Mouse (Mus musculus) testis, postnatal 10 days (tissue): ENCODE measurements around the gene H2al1k.
"Not testable (repeated sequence)": the region's sequence is repeated elsewhere in the genome, so short reads cannot be mapped to it uniquely, and the experiment has no call there.

Source experiments
- DNase-seq: peaks from one replicate; pipeline ENCODE4 v3.0.0; 2021; ENCODE audit warnings: low spot score

Gene H2al1k

DNA sequence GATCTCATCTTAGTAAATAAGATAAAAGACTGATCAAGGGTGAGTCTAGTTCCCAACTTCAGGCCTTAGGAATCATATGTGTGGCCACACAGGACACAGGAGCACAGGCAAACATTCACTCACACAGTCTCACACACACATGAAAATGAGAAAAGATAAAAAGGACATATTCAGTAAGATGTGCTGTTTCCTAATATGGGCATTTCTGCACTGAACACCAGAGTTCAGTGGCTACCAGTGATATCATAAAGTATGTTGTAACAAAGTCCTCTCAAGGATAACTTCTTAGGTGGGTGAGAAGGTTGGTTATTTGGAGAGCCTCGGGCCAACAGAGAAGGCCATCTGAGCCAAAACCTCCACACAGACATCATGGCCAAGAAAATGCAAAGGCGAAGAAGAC is at the start of gene H2al1k:
TSS of gene H2al1k (plus strand) at position 301 of the 400 bp plus-strand sequence.
- DNase-seq = not testable (repeated sequence)

DNA sequence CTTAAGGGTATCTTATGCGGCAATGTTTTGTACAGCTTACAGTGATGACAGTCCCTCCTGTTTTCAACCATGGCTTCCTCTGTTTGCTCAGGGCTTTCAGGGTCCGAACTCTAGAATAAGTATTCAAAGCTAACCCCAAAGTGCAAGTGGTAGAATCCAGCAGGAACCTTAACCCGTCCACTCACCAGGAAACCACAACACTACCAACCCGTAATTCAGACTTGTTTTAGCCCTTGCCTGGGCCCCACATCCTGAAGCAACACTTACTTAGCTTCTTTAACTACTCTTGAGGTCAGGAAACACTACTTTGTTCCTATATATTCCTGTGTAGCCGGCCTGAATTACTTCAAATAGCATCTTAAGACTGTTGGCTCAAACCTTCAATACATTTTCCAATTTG is 47.6 kb upstream of the H2al1k start:
- DNase-seq = no peak

DNA sequence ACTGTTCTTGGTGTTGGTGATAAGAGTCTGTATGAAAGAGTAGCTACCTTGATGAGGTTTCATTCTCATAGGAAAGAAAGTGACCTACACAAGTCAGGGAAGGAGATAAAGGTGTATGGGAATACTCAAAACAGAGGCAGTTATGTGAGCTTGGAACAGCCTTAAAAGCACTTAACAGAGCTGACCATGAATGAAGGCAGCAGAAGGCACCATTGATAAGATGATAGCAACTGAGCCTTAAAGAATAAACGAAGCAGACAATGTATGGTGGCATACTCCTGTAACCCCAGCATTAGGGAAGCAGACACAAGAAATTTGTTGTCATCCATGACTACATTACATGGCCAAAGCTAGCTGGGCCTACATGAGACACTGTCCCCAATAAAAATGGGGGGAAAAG is 47.0 kb upstream of the H2al1k start:
- no peak for DNase-seq

DNA sequence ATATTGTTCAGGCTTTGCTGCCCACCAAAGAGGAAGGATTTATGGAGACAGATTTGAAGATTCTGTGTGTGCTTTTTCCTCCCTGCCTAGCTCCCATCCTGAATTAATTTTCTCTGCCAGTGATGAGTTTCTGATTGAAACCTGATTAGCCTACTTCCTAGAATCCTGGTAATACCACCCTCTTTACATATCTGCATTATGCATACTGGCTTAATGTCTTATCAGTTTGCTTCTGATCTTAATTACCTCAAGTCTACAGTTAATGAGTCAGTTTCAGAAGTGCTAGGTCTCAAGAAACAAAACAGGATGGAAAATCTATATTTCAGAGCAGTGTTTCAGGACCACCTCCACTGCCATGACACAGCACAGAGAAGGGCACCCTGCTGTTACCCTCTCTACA is 34.0 kb upstream of the H2al1k start:
- DNase-seq = not testable (repeated sequence)

DNA sequence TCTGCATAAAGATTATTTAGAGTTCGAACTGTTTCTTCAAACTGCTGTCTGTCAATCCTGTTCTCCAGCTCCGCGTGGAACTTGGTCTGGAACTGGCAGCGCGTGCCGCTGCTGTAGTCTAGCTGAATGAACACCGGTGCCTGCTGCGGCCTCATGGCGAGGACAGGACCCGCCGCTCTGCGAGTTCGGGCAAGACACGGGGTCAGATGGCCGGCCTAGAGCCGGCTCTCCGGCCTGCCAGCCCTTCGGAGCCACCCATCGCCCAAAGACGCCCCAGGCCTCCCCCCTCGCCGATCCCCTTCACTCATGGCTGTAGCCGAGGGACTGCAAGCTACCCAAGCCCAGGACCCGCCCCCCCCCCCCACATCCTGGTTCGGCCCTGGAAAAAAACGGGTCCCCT is 22.5 kb upstream of the H2al1k start:
- DNase-seq = not testable (repeated sequence)

DNA sequence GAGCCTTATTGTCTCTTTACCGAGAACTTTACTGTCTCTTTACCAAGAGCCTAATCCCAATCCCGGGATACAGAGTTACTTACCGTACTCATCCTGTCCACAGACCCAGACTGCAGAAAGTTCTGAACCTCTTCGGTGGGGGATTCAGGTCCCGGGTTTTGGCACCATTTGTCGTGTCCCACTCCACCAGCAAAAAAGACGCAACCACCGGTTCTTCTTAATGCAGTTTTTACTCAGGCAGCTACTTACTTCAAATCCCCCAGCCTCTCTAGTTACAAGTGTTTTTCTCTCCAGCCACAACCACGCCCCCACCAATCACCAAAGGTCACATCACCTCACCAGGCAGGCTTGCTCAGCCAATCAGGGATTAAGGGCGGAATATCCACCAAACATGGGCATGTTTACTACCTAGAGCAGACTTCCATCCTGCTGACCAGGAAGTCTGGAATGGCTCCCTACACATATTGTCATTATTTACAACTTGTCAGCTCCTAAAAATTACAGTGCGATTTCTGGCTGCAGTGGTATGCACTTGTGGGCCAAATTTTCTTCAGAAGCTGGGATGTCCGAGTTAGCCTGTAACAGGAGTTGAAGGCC is 18.0 kb upstream of the H2al1k start:
- DNase-seq = not testable (repeated sequence)

DNA sequence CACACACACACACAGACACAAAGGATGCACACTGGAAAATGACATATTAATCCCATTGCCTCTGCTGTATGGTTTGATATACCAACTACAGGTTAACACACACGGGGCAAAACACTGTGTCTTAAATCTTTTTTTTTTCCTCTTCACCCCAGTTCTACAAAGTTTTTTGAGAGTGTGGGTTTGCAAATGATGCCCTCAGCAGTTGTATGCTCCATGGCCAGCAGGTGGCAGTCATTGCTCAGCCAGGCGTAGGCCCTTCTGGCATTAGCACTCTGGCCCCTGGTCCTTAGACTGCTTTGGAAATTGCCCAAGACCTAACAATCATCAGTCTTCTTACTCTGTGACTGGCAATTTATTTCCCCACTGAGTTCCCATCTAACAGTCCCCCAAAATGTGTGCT is 17.4 kb upstream of the H2al1k start:
- peak; percentile 64 for DNase-seq

DNA sequence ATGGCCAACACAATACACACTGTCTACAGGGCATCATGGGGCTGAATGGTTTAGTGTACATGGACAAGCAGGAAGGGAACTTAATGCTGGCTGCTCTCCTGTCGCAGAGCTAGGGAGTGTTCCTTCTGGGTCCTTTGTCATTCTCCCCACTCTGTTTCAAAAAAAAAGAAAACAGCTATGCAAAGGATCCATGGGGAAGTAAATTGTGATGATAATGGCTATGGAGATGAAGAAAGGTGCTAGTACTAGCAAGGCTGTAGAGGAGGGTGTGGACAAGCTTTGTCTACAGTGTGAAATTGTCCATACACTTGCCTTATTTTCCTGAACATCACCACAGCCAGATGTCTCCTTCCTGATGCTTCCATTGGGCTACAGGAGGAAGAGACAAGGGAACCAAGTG is 15.4 kb upstream of the H2al1k start:
- DNase-seq = not testable (repeated sequence)

DNA sequence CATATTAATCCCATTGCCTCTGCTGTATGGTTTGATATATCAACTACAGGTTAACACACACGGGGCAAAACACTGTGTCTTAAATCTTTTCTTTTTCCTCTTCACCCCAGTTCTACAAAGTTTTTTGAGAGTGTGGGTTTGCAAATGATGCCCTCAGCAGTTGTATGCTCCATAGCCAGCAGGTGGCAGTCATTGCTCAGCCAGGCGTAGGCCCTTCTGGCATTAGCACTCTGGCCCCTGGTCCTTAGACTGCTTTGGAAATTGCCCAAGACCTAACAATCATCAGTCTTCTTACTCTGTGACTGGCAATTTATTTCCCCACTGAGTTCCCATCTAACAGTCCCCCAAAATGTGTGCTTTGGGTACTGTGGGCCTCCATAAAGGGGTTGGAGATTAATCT is 23.6 kb downstream of the H2al1k start:
- DNase-seq = peak; percentile 54

DNA sequence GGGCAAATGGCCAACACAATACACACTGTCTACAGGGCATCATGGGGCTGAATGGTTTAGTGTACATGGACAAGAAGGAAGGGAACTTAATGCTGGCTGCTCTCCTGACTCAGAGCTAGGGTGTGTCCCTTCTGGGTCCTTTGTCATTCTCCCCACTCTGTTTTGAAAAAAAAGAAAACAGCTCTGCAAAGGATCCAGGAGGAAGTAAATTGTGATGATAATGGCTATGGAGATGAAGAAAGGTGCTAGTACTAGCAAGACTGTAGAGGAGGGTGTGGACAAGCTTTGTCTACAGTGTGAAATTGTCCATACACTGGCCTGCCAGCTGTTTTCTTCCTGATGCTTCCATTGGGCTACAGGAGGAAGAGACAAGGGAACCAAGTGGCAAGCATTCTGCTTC is 25.5 kb downstream of the H2al1k start:
- not testable (repeated sequence) for DNase-seq
